Mouse (Mus musculus): ENCODE measurements around the gene Pla2g6. TPM values are rescaled to one million over a fixed set of nuclear protein-coding genes. Genes with fewer than 3 reads are reported as not detected.
A peak's percentile ranks its signal among the peaks of the same experiment; 100 is the strongest.

The Pla2g6 gene
- polyA plus RNA-seq, 1 experiment from 2014 or later, result 17.4 TPM

- Histone ChIP-seq H3K9me3 (ENCODE audit: control insufficient read depth, low read depth, low read length) (no peaks in the 10 kb centered on the region), H3K4me1 (ENCODE audit: control insufficient read depth, insufficient read depth, low read length) (no peaks in the 10 kb centered on the region), H3K27me3 (ENCODE audit: control insufficient read depth, insufficient read depth, low read length) (no peaks in the 10 kb centered on the region), H3K36me3 (ENCODE audit: control insufficient read depth, insufficient read depth, low read length) (no peaks in the 10 kb centered on the region), H3K27ac (ENCODE audit: low read length) (no peak overlapping the region), H3K4me3 (ENCODE audit: low read depth, low read length) (no peak overlapping the region), H3K4me2 (replicated peaks; ENCODE audit: low read depth, low read length) (no peak overlapping the region), H3K9ac (replicated peaks; ENCODE audit: low read depth, low read length) (no peak overlapping the region)
- 74% methylated on average over 2 of the region's 2 CpGs for WGBS
- ATAC-seq (ENCODE audit: insufficient number of reproducible peaks, insufficient read depth, low FRiP score, low read depth), result no peak
These were observed 28.5 kb downstream of the Pla2g6 start for GRCm38 (mm10) chr15:79299563-79300155.

- no peak overlapping the region for H3K4me2 ChIP-seq (replicated peaks; ENCODE audit: low read depth, low read length)
- H3K36me3 ChIP-seq (ENCODE audit: control insufficient read depth, insufficient read depth, low read length), result no peaks in the 10 kb centered on the region
- no peak for ATAC-seq (ENCODE audit: insufficient number of reproducible peaks, insufficient read depth, low FRiP score, low read depth)
- no peaks in the 10 kb centered on the region for H3K27me3 ChIP-seq (ENCODE audit: control insufficient read depth, insufficient read depth, low read length)
- no peak overlapping the region for H3K9ac ChIP-seq (replicated peaks; ENCODE audit: low read depth, low read length)
- no peak overlapping the region for H3K4me3 ChIP-seq (ENCODE audit: low read depth, low read length)
- no peaks in the 10 kb centered on the region for H3K4me1 ChIP-seq (ENCODE audit: control insufficient read depth, insufficient read depth, low read length)
- H3K27ac ChIP-seq (ENCODE audit: low read length), result no peak overlapping the region
- no peaks in the 10 kb centered on the region for H3K9me3 ChIP-seq (ENCODE audit: control insufficient read depth, low read depth, low read length)
- 82% methylated on average over 6 of the region's 6 CpGs for WGBS
These were observed 29.6 kb downstream of the Pla2g6 start for GRCm38 (mm10) chr15:79298553-79298952.

GRCm38 (mm10) chr15:79292779-79293178 lies 35.4 kb downstream of the Pla2g6 start:
- H3K4me3 ChIP-seq (ENCODE audit: low read depth, low read length), result no peak overlapping the region
- no peaks in the 10 kb centered on the region; the same call in 1 of the 2 replicates for H3K36me3 ChIP-seq (ENCODE audit: control insufficient read depth, insufficient read depth, low read length)
- H3K27me3 ChIP-seq (ENCODE audit: control insufficient read depth, insufficient read depth, low read length), result no peaks in the 10 kb centered on the region
- no peak overlapping the region for H3K27ac ChIP-seq (ENCODE audit: low read length)
- no peak overlapping the region for H3K4me2 ChIP-seq (replicated peaks; ENCODE audit: low read depth, low read length)
- H3K4me1 ChIP-seq (ENCODE audit: control insufficient read depth, insufficient read depth, low read length), result no peaks in the 10 kb centered on the region
- WGBS, result 84% methylated on average over 9 of the region's 9 CpGs
- no peak for ATAC-seq (ENCODE audit: insufficient number of reproducible peaks, insufficient read depth, low FRiP score, low read depth)
- H3K9ac ChIP-seq (replicated peaks; ENCODE audit: low read depth, low read length), result no peak overlapping the region
- no peaks in the 10 kb centered on the region for H3K9me3 ChIP-seq (ENCODE audit: control insufficient read depth, low read depth, low read length)

- H3K36me3 ChIP-seq (ENCODE audit: control insufficient read depth, insufficient read depth, low read length), result peaks cover 4% of the 10 kb centered on the region; the same call in 1 of the 2 replicates
- ATAC-seq (ENCODE audit: insufficient number of reproducible peaks, insufficient read depth, low FRiP score, low read depth), result no peak
- H3K9me3 ChIP-seq (ENCODE audit: control insufficient read depth, low read depth, low read length), result no peaks in the 10 kb centered on the region
- H3K4me2 ChIP-seq (replicated peaks; ENCODE audit: low read depth, low read length), result no peak overlapping the region
- WGBS, result 75% methylated on average over 3 of the region's 3 CpGs
- no peaks in the 10 kb centered on the region for H3K27me3 ChIP-seq (ENCODE audit: control insufficient read depth, insufficient read depth, low read length)
- no peak overlapping the region for H3K9ac ChIP-seq (replicated peaks; ENCODE audit: low read depth, low read length)
- H3K4me1 ChIP-seq (ENCODE audit: control insufficient read depth, insufficient read depth, low read length), result no peaks in the 10 kb centered on the region
- H3K27ac ChIP-seq (ENCODE audit: low read length), result no peak overlapping the region
- H3K4me3 ChIP-seq (ENCODE audit: low read depth, low read length), result no peak overlapping the region
These were observed 37.9 kb downstream of the Pla2g6 start for GRCm38 (mm10) chr15:79290340-79290739.

- 85% methylated on average over 12 of the region's 12 CpGs for WGBS
- H3K4me1 ChIP-seq (ENCODE audit: control insufficient read depth, insufficient read depth, low read length), result no peaks in the 10 kb centered on the region
- H3K36me3 ChIP-seq (ENCODE audit: control insufficient read depth, insufficient read depth, low read length), result peaks cover 4% of the 10 kb centered on the region; the same call in 1 of the 2 replicates
- H3K27me3 ChIP-seq (ENCODE audit: control insufficient read depth, insufficient read depth, low read length), result no peaks in the 10 kb centered on the region
- H3K4me3 ChIP-seq (ENCODE audit: low read depth, low read length), result no peak overlapping the region
- ATAC-seq (ENCODE audit: insufficient number of reproducible peaks, insufficient read depth, low FRiP score, low read depth), result no peak
- no peak overlapping the region for H3K4me2 ChIP-seq (replicated peaks; ENCODE audit: low read depth, low read length)
- no peak overlapping the region for H3K9ac ChIP-seq (replicated peaks; ENCODE audit: low read depth, low read length)
- H3K27ac ChIP-seq (ENCODE audit: low read length), result no peak overlapping the region
- H3K9me3 ChIP-seq (ENCODE audit: control insufficient read depth, low read depth, low read length), result no peaks in the 10 kb centered on the region
These were observed 38.7 kb downstream of the Pla2g6 start for GRCm38 (mm10) chr15:79289441-79289840.

GRCm38 (mm10) chr15:79288387-79288786 lies 39.8 kb downstream of the Pla2g6 start:
- Histone ChIP-seq H3K4me1 (ENCODE audit: control insufficient read depth, insufficient read depth, low read length) (no peaks in the 10 kb centered on the region), H3K4me3 (ENCODE audit: low read depth, low read length) (no peak overlapping the region), H3K27ac (ENCODE audit: low read length) (no peak overlapping the region), H3K4me2 (replicated peaks; ENCODE audit: low read depth, low read length) (no peak overlapping the region), H3K36me3 (ENCODE audit: control insufficient read depth, insufficient read depth, low read length) (peaks cover 4% of the 10 kb centered on the region; the same call in 1 of the 2 replicates), H3K27me3 (ENCODE audit: control insufficient read depth, insufficient read depth, low read length) (no peaks in the 10 kb centered on the region), H3K9me3 (ENCODE audit: control insufficient read depth, low read depth, low read length) (no peaks in the 10 kb centered on the region), H3K9ac (replicated peaks; ENCODE audit: low read depth, low read length) (no peak overlapping the region)
- no peak for ATAC-seq (ENCODE audit: insufficient number of reproducible peaks, insufficient read depth, low FRiP score, low read depth)
- 83% methylated on average over 3 of the region's 3 CpGs for WGBS

GRCm38 (mm10) chr15:79287091-79287490 lies 41.1 kb downstream of the Pla2g6 start:
- 92% methylated on average over 7 of the region's 7 CpGs for WGBS
- no peaks in the 10 kb centered on the region for H3K4me1 ChIP-seq (ENCODE audit: control insufficient read depth, insufficient read depth, low read length)
- H3K4me3 ChIP-seq (ENCODE audit: low read depth, low read length), result no peak overlapping the region
- no peaks in the 10 kb centered on the region for H3K27me3 ChIP-seq (ENCODE audit: control insufficient read depth, insufficient read depth, low read length)
- H3K27ac ChIP-seq (ENCODE audit: low read length), result no peak overlapping the region
- H3K4me2 ChIP-seq (replicated peaks; ENCODE audit: low read depth, low read length), result no peak overlapping the region
- no peak for ATAC-seq (ENCODE audit: insufficient number of reproducible peaks, insufficient read depth, low FRiP score, low read depth)
- H3K9ac ChIP-seq (replicated peaks; ENCODE audit: low read depth, low read length), result no peak overlapping the region
- no peaks in the 10 kb centered on the region for H3K9me3 ChIP-seq (ENCODE audit: control insufficient read depth, low read depth, low read length)
- peaks cover 4% of the 10 kb centered on the region; the same call in 1 of the 2 replicates for H3K36me3 ChIP-seq (ENCODE audit: control insufficient read depth, insufficient read depth, low read length)

- ATAC-seq (ENCODE audit: insufficient number of reproducible peaks, insufficient read depth, low FRiP score, low read depth), result no peak
- Histone ChIP-seq H3K27ac (ENCODE audit: low read length) (peak overlapping the region; percentile 39; the same call in 1 of the 2 replicates), H3K4me1 (ENCODE audit: control insufficient read depth, insufficient read depth, low read length) (no peaks in the 10 kb centered on the region), H3K36me3 (ENCODE audit: control insufficient read depth, insufficient read depth, low read length) (peaks cover 4% of the 10 kb centered on the region; the same call in 1 of the 2 replicates), H3K27me3 (ENCODE audit: control insufficient read depth, insufficient read depth, low read length) (no peaks in the 10 kb centered on the region), H3K9me3 (ENCODE audit: control insufficient read depth, low read depth, low read length) (no peaks in the 10 kb centered on the region), H3K9ac (replicated peaks; ENCODE audit: low read depth, low read length) (no peak overlapping the region), H3K4me3 (ENCODE audit: low read depth, low read length) (no peak overlapping the region), H3K4me2 (replicated peaks; ENCODE audit: low read depth, low read length) (no peak overlapping the region)
- 84% methylated on average over 7 of the region's 7 CpGs for WGBS
These were observed 42.0 kb downstream of the Pla2g6 start for GRCm38 (mm10) chr15:79286141-79286540.

- ATAC-seq (ENCODE audit: insufficient number of reproducible peaks, insufficient read depth, low FRiP score, low read depth), result peak; percentile 69
- Histone ChIP-seq H3K9me3 (ENCODE audit: control insufficient read depth, low read depth, low read length) (no peaks in the 10 kb centered on the region), H3K4me3 (ENCODE audit: low read depth, low read length) (no peak within 1 kb of the TSS), H3K36me3 (ENCODE audit: control insufficient read depth, insufficient read depth, low read length) (peaks cover 4% of the 10 kb centered on the region; the same call in 1 of the 2 replicates), H3K27me3 (ENCODE audit: control insufficient read depth, insufficient read depth, low read length) (no peaks in the 10 kb centered on the region), H3K4me2 (replicated peaks; ENCODE audit: low read depth, low read length) (peak within 1 kb of the TSS; percentile 12; the same call in 1 of the 2 replicates), H3K9ac (replicated peaks; ENCODE audit: low read depth, low read length) (no peak within 1 kb of the TSS), H3K27ac (ENCODE audit: low read length) (peak within 1 kb of the TSS; percentile 39; the same call in 1 of the 2 replicates), H3K4me1 (ENCODE audit: control insufficient read depth, insufficient read depth, low read length) (no peaks in the 10 kb centered on the region)
- 48% methylated on average over 10 of the region's 10 CpGs for WGBS
These were observed 42.8 kb downstream of the Pla2g6 start, which contains the start of gene Baiap2l2 for GRCm38 (mm10) chr15:79285399-79285798. Baiap2l2 (minus strand) TSS chr15:79285537.

All from stomach, embryonic 14.5 days (tissue).